Mouse (Mus musculus) spleen, embryonic (tissue): ENCODE data around the gene A1cf.

Experiments
- CTCF ChIA-PET: fragments of 350-600 bp; sonication (Branson Sonifier 250); formaldehyde crosslinking; loops from one replicate; lab custom pipeline; 2022; lab: Charles Lee

Gene A1cf

GRCm38 (mm10) chr19:31950793-31951489, 82.4 kb downstream of the A1cf start:
- CTCF ChIA-PET: no interaction called here

- CTCF ChIA-PET: no interaction called here
These were observed 85.2 kb downstream of the A1cf start for GRCm38 (mm10) chr19:31953799-31954198.

- CTCF ChIA-PET: interaction anchor here (0.6 kb wide), 1 partner anchor 44 kb away, joined by 3 read pairs; no protein-coding TSS in a partner anchor
These were observed 85.7 kb downstream of the A1cf start for GRCm38 (mm10) chr19:31954267-31954666.

- CTCF ChIA-PET: interaction anchor here (0.6 kb wide), 1 partner anchor 44 kb away, joined by 3 read pairs; no protein-coding TSS in a partner anchor
These were observed 86.1 kb downstream of the A1cf start for GRCm38 (mm10) chr19:31954696-31955095.

- CTCF ChIA-PET: no interaction called here
These were observed 87.8 kb downstream of the A1cf start for GRCm38 (mm10) chr19:31956359-31956758.

GRCm38 (mm10) chr19:31960434-31960833, 91.9 kb downstream of the A1cf start:
- CTCF ChIA-PET: interaction anchor here (0.6 kb wide), 1 partner anchor 556 kb away, joined by 3 read pairs; no protein-coding TSS in a partner anchor

- CTCF ChIA-PET: no interaction called here
These were observed 94.6 kb downstream of the A1cf start for GRCm38 (mm10) chr19:31963147-31963546.

GRCm38 (mm10) chr19:31967933-31968532, 99.5 kb downstream of the A1cf start:
- CTCF ChIA-PET: no interaction called here

- CTCF ChIA-PET: no interaction called here
These were observed 102.8 kb downstream of the A1cf start for GRCm38 (mm10) chr19:31971405-31971804.

- CTCF ChIA-PET: interaction anchor here (0.5 kb wide), 1 partner anchor 73 kb away, joined by 3 read pairs; no protein-coding TSS in a partner anchor
These were observed 103.4 kb downstream of the A1cf start for GRCm38 (mm10) chr19:31971998-31972397.

- CTCF ChIA-PET: no interaction called here
These were observed 107.3 kb downstream of the A1cf start for GRCm38 (mm10) chr19:31975882-31976281.

GRCm38 (mm10) chr19:31991057-31991456, 122.5 kb downstream of the A1cf start:
- CTCF ChIA-PET: no interaction called here

GRCm38 (mm10) chr19:31996916-31997315, 128.4 kb downstream of the A1cf start:
- CTCF ChIA-PET: no interaction called here
